Mouse (Mus musculus) testis, adult 2 months (tissue): ENCODE measurements around the gene Asic2.

ENCODE experiments used
- CTCF ChIP-seq: fragments of 200-500 bp; IDR thresholded peaks from 2 replicates; pipeline ENCODE4 v1.5.1; 2012; ENCODE audit warnings: low read depth, mild to moderate bottlenecking, inconsistent platforms, low read length, moderate library complexity; ENCODE audit not compliant: control insufficient read depth, insufficient read depth, insufficient replicate concordance
- POLR2A ChIP-seq: fragments of 200-500 bp; IDR thresholded peaks from 2 replicates; pipeline ENCODE4 v1.6.1; 2012; ENCODE audit warnings: low read depth, mild to moderate bottlenecking, inconsistent platforms, low read length, moderate library complexity; ENCODE audit not compliant: control insufficient read depth

- TF ChIP-seq CTCF (no peak), POLR2A (no peak)
Observed at GRCm38 (mm10) chr11:81330982-81331381, 637.3 kb downstream of the Asic2 start.
